Mouse (Mus musculus) heart, postnatal 0 days (tissue): ENCODE measurements around the gene Tns1. TPM values are rescaled to one million over a fixed set of nuclear protein-coding genes. Genes with fewer than 3 reads are reported as not detected.

Source experiments
- ATAC-seq: fragments of 200-750 bp; cut with Nextera tagmentation; 2 replicates; pipeline ENCODE4 v1.8.0; 2017; ENCODE audit warnings: low read depth, moderate number of reproducible peaks, moderate library complexity; ENCODE audit not compliant: insufficient read depth
- DNase-seq: peaks from one replicate; pipeline ENCODE4 v3.0.0-alpha.2; 2016; ENCODE audit warnings: low spot score
- H3K27ac ChIP-seq: fragments of 300-500 bp; sonication (generic); 2 replicates; pipeline ENCODE4 v1.5.1; 2014; ENCODE audit warnings: low read depth, mild to moderate bottlenecking
- H3K27me3 ChIP-seq: fragments of 300-500 bp; sonication (generic); 2 replicates; pipeline ENCODE4 v1.6.1; 2014; ENCODE audit warnings: low read length, mixed read lengths; ENCODE audit not compliant: control insufficient read depth, insufficient read depth
- H3K36me3 ChIP-seq: fragments of 300-500 bp; sonication (generic); replicated peaks from 2 replicates; pipeline ENCODE4 v1.6.1; 2014; ENCODE audit warnings: low read length, mixed read lengths; ENCODE audit not compliant: control insufficient read depth, insufficient read depth
- H3K4me1 ChIP-seq: fragments of 300-500 bp; sonication (generic); 2 replicates; pipeline ENCODE4 v1.6.1; 2014; ENCODE audit warnings: antibody characterized with exemption; ENCODE audit not compliant: control insufficient read depth, insufficient read depth
- H3K4me2 ChIP-seq: fragments of 300-500 bp; sonication (generic); 2 replicates; pipeline ENCODE4 v1.6.1; 2014; ENCODE audit warnings: low read depth, mild to moderate bottlenecking, low read length, moderate library complexity
- H3K4me3 ChIP-seq: fragments of 300-500 bp; sonication (generic); 2 replicates; pipeline ENCODE4 v1.5.1; 2014; ENCODE audit warnings: low read depth, low read length
- H3K9ac ChIP-seq: fragments of 300-500 bp; sonication (generic); replicated peaks from 2 replicates; pipeline ENCODE4 v1.6.1; 2014; ENCODE audit warnings: low read depth, low read length, mixed read lengths
- H3K9me3 ChIP-seq: fragments of 300-500 bp; sonication (generic); replicated peaks from 2 replicates; pipeline ENCODE4 v1.6.1; 2016; ENCODE audit warnings: low read length; ENCODE audit not compliant: control insufficient read depth
- CTCF ChIP-seq: IDR thresholded peaks from 2 replicates; pipeline ENCODE4 v1.5.1; 2016; ENCODE audit warnings: antibody characterized with exemption, control low read depth, low read depth
- EP300 ChIP-seq: IDR thresholded peaks from 2 replicates; pipeline ENCODE4 v1.6.1; 2016; ENCODE audit warnings: antibody characterized with exemption, low read depth
- WGBS: fragments of 180-500 bp; shearing (Covaris S2); extraction: QIAGEN DNeasy Blood & Tissue Kit; methylation state at CpG from one replicate; pipeline ENCODE4 v1.1.7; 2014; 5-methylcytosine and 5-hydroxymethylcytosine counted together
- polyA plus RNA-seq: library from polyadenylated mRNA; unstranded; fragments of >200 nt; fragmentation: Nextera tagmentation; extraction: Ambion mirVana; gene quantifications from 2 replicates; pipeline ENCODE4 v1.2.1, GENCODE M21; 2015
- total RNA-seq: library from RNA; depleted of rRNA; stranded (reverse); fragments of >200 nt; gene quantifications from 2 replicates; pipeline ENCODE4 v1.2.3, GENCODE M21; 2014; ENCODE audit warnings: low replicate concordance

Tns1 gene
- total and polyA plus RNA-seq, 2 experiments from 2014 or later = 125 to 458 TPM

- peaks cover 86% of the 10 kb centered on the region for H3K4me1 ChIP-seq
- peak overlapping the region; percentile 85 for H3K27ac ChIP-seq
- ATAC-seq = no peak
- TF ChIP-seq EP300 = no peak
- no peak for TF ChIP-seq CTCF
- no peaks in the 10 kb centered on the region for H3K36me3 ChIP-seq
- H3K9ac ChIP-seq = no peak overlapping the region
- WGBS = 39% methylated on average over 10 of the region's 10 CpGs
- no peaks in the 10 kb centered on the region for H3K27me3 ChIP-seq
- no peak overlapping the region for H3K4me3 ChIP-seq
- H3K4me2 ChIP-seq = no peak overlapping the region
- no peak for DNase-seq
- no peaks in the 10 kb centered on the region for H3K9me3 ChIP-seq
Measured at GRCm38 (mm10) chr1:74024452-74025190, 99.6 kb downstream of the Tns1 start.

GRCm38 (mm10) chr1:74022998-74023397 is 101.3 kb downstream of the Tns1 start:
- H3K9me3 ChIP-seq = no peaks in the 10 kb centered on the region
- no peaks in the 10 kb centered on the region for H3K36me3 ChIP-seq
- no peak overlapping the region for H3K4me2 ChIP-seq
- ATAC-seq (no peak), DNase-seq (no peak)
- H3K27ac ChIP-seq = peak overlapping the region; percentile 85
- H3K4me1 ChIP-seq = peaks cover 77% of the 10 kb centered on the region
- peak overlapping the region; percentile 34; the same call in 1 of the 2 replicates for H3K9ac ChIP-seq
- no peak overlapping the region for H3K4me3 ChIP-seq
- TF ChIP-seq EP300 = no peak
- no peak for TF ChIP-seq CTCF
- H3K27me3 ChIP-seq = no peaks in the 10 kb centered on the region
- WGBS = 46% methylated on average over 3 of the region's 3 CpGs

GRCm38 (mm10) chr1:74022536-74022935 is 101.7 kb downstream of the Tns1 start:
- DNase-seq (no peak), ATAC-seq (no peak)
- 58% methylated on average over 5 of the region's 5 CpGs for WGBS
- 0 out of 2 replicates have a peak overlapping the region, but pooled peaks have one; percentile 34 for H3K9ac ChIP-seq
- no peaks in the 10 kb centered on the region for H3K27me3 ChIP-seq
- H3K27ac ChIP-seq = peak overlapping the region; percentile 85
- no peaks in the 10 kb centered on the region for H3K36me3 ChIP-seq
- H3K9me3 ChIP-seq = no peaks in the 10 kb centered on the region
- peaks cover 77% of the 10 kb centered on the region for H3K4me1 ChIP-seq
- H3K4me3 ChIP-seq = no peak overlapping the region
- H3K4me2 ChIP-seq = no peak overlapping the region
- TF ChIP-seq EP300 (no peak), CTCF (no peak)

GRCm38 (mm10) chr1:74020235-74020634 is 104.0 kb downstream of the Tns1 start:
- Histone ChIP-seq H3K4me2 (no peak overlapping the region), H3K9ac (no peak overlapping the region), H3K4me1 (peaks cover 77% of the 10 kb centered on the region), H3K27me3 (no peaks in the 10 kb centered on the region), H3K27ac (peak overlapping the region; percentile 85), H3K4me3 (no peak overlapping the region), H3K36me3 (no peaks in the 10 kb centered on the region), H3K9me3 (no peaks in the 10 kb centered on the region)
- ATAC-seq (peak; percentile 27; the same call in 1 of the 2 replicates), DNase-seq (no peak)
- TF ChIP-seq EP300 (no peak), CTCF (no peak)
- 49% methylated on average over 6 of the region's 6 CpGs for WGBS

GRCm38 (mm10) chr1:74017399-74018172 is 106.7 kb downstream of the Tns1 start:
- peak overlapping the region; percentile 93 for H3K27ac ChIP-seq
- 54% methylated on average over 9 of the region's 9 CpGs for WGBS
- no peak overlapping the region for H3K4me3 ChIP-seq
- no peak overlapping the region for H3K4me2 ChIP-seq
- TF ChIP-seq CTCF (no peak), EP300 (no peak)
- peaks cover 9% of the 10 kb centered on the region for H3K36me3 ChIP-seq
- DNase-seq = no peak
- no peaks in the 10 kb centered on the region for H3K27me3 ChIP-seq
- H3K4me1 ChIP-seq = peaks cover 67% of the 10 kb centered on the region
- H3K9ac ChIP-seq = peak overlapping the region; percentile 22; the same call in 1 of the 2 replicates
- H3K9me3 ChIP-seq = no peaks in the 10 kb centered on the region
- no peak; the same call in 1 of the 2 replicates for ATAC-seq
